Mouse (Mus musculus) fibroblast of lung, adult 2 months (primary cell): ENCODE measurements at regions not wholly inside any gene's neighbourhood (a gene's known extent, or its start where the extent isn't known, plus 50 kb on each side); places are given as distances from the start of the nearest gene placed in this dataset.

Experiments
- DNase-seq: peaks from one replicate; pipeline ENCODE4 v3.0.0-alpha.2; 2011; ENCODE audit warnings: low read depth

DNA sequence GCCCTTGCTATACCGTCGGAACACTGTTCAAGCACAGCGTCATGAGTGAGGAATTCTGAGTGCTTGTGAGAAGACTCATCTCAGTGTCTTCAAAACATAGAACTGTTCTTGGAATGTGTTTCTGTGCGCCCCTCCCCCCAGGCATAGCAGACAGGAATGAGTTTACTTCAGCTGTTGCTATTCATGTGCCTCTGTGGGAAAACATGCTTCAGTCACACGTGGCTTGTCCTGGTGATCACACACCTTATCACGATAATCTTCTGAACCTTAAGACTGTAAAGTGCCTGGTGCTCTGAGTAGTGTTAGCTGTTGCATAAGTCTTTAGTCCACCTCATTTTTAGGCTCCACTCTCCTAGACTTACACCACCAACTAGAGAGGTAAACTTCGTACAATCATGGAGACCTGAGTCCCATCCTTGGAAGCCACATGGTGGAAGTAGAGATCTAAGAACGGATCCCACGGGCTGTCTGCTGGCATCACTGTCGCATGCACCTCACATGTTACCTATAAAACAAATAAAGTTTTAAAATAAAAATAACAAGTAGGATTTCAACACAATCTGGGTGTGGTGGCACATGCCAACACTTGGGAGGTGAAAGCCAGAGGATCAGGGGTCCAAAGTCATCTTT lies 1143.8 kb downstream of the 4930447A16Rik start:
- no peak for DNase-seq

- no peak for DNase-seq
Measured at GRCm38 (mm10) chr15:38570144-38570543, 1144.8 kb downstream of the 4930447A16Rik start.

DNA sequence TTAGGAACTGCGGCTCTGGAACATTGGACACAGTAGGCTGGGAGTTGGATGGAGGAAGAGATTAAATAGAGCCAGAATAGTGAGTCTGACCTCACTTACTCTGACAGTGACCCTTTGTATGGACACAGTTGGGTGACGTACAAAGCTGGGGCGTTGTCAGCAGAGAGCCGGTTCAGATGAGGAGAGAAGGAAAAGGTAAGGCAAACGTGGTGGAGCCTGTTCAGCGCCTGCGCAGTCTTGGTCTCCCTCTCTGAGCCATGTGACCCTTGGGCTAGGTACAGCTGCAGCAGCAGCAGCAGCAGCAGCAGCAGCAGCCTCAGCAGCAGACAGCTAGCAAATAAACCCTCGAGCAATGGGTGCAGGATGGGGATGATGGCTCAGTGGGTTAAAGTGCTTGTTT lies 1145.4 kb downstream of the 4930447A16Rik start:
- DNase-seq = no peak

GRCm38 (mm10) chr15:38572652-38573051 lies 1147.3 kb downstream of the 4930447A16Rik start:
- DNase-seq = peak; percentile 27

- DNase-seq = no peak
Measured at GRCm38 (mm10) chr15:38574447-38574846, 1149.1 kb downstream of the 4930447A16Rik start.

- DNase-seq = no peak
Measured at GRCm38 (mm10) chr15:38575254-38575653, 1149.9 kb downstream of the 4930447A16Rik start.

GRCm38 (mm10) chr15:38577691-38578090 lies 1152.3 kb downstream of the 4930447A16Rik start:
- no peak for DNase-seq

GRCm38 (mm10) chr15:38579481-38579880 lies 1154.1 kb downstream of the 4930447A16Rik start:
- no peak for DNase-seq

- no peak for DNase-seq
Measured at GRCm38 (mm10) chr15:38583500-38583899, 1158.1 kb downstream of the 4930447A16Rik start.

DNA sequence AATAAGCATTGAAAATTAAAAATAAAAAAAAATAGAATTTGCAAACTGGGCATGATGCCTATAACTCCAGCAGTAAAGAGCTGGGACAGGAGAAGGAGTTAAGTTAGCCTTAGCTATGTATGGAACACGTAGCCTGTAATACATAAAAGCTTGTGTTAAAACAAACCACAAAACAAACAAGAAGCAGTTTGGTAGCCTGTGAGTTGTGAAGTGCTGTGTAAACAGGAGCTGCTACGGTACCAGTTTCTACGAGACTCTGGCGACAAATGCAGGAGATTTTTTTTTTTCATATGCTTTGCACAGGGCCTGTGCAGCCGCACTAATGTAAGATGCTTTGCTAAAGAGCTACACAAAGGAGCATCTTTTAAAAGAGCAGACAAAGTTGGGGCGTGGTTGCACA lies 1159.1 kb downstream of the 4930447A16Rik start:
- DNase-seq = no peak

- no peak for DNase-seq
Measured at GRCm38 (mm10) chr15:38585610-38586009, 1160.3 kb downstream of the 4930447A16Rik start.

DNA sequence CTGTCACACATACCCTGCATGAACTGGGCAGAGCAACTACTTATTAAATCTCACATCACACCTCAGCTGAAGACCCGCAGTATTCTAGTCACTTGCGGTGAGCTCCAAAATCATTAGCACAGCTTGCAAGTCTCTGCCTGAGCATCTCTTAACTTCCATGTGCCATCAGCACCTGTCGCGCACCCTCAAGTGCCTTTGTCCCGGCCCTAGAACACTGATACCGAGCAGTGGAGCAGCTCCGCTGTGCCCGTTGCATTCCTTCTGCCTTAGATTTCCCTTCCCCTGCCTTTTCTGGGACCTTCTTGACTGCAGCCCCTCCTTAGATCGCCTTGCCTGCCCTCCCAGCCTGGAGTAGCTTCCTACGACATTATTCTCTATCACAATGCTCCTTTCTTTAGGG lies 1161.2 kb downstream of the 4930447A16Rik start:
- no peak for DNase-seq

DNA sequence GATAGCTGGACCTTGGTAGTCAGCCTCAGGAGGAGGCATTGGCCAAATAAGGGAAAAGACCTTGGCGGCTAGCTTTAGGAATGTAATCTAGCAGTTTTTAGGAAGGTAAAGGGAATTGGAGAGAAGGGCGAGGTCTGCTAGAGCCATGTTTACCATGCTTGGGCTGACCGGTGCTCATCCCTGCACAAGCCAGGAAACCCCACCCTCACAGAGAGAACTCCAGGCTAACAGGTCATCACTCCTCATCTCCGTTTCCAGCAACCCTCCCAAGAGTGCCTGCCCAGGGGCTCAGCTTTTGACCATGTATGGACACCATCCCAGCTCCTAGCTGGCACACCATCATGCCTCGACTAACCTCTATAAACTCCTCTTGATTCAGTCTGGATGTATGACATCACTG lies 1162.9 kb downstream of the 4930447A16Rik start:
- DNase-seq = no peak

DNA sequence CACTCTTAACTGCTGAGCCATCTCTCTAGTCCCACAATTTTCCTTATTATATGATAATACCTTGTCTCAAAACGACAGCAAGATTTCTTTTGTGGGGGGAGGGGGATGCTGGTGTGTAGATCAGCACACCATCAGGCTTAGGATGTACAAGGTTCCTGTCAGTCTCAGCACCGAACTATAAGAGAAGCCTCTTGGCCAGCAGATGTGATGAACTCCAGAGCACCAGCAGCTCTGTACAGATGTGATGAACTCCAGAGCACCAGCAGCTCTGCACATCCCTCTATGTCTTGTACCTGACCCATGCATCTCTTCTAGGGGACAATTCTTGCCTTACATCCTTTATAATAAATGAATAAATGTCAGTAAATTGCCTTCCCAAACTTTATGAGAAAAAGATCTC lies 1163.7 kb downstream of the 4930447A16Rik start:
- no peak for DNase-seq

- DNase-seq = no peak
Measured at GRCm38 (mm10) chr15:38589675-38590074, 1164.3 kb downstream of the 4930447A16Rik start.

GRCm38 (mm10) chr15:38594095-38594494 lies 1168.7 kb downstream of the 4930447A16Rik start:
- DNase-seq = no peak

DNA sequence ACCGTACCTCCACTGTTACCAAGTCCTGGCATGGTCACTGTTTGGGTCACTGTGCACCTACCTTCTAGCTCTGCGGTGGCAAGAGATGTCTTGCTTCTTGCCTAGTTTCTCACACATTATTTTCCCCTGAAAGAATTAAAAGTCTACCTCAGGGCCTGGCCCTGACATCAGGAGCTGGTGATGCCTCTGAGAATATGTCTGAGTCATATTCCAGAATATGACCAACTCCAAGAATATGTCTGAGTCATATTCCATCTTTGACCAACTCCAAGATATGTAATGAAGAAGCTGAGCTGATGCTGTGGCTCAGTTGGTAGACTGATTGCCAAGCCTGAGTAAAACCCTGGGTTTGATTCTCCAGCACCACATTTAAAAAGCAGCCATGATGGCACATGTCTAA lies 1169.4 kb downstream of the 4930447A16Rik start:
- peak; percentile 36 for DNase-seq

DNA sequence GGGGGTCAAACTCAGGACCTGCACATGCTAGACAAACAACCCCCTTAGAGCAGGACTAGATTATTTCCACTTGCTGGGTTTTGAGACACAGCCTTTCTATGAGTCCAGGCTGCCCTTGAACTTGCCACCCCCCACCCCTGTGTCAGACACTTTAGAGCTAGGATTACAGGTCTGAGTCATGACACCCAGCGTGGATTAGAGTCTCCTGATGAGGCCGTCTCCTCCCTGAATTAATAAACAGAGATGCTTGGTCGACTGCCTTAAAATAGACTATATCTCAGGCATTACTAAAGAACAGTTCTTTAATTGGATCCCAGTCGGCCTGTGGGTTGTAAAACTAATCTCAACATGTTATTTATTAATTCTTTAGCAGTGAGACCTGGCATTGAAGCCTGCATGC lies 1170.5 kb downstream of the 4930447A16Rik start:
- no peak for DNase-seq

DNA sequence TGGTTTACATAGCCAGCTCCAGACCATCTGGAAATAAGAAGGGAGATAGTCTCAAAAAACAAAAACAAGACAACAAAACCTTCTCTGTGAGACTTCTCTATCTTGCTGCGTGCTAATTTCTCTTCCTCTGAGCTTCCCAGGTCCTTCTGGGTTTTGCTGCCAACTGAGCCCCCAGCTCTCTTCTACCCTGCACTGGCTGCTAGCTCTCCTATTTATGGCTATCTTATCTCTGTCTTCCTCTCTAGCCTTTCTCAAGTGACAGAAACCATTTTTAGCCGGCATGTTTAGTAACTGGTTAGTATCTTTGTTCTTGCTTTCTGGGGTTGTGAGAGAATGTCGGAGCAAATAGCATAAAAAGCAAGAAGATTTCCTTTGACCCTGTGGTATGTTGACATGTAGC lies 1172.1 kb downstream of the 4930447A16Rik start:
- no peak for DNase-seq

DNA sequence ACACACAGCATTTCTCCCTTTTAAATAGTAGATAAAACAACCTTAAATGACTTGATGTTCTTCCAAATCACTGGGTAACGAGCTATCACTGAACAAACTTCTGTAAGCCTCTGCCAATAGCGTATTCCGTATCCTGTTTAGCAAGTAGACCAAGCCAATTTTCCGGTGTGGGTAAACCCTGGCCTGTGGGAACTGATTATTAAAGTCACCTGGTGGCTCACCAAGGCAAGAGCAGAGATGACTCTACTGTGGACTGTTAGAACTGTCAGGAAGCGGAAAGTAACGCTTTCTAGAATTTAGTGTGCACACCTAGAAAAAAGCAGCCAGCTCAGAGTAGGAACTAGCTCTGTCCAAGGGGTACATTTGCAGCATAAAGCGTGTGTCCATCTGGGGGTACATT lies 1176.1 kb downstream of the 4930447A16Rik start:
- no peak for DNase-seq

GRCm38 (mm10) chr15:38602187-38602870 lies 1177.0 kb downstream of the 4930447A16Rik start:
- peak; percentile 97 for DNase-seq

- no peak for DNase-seq
Measured at GRCm38 (mm10) chr15:38603918-38604317, 1178.6 kb downstream of the 4930447A16Rik start.

DNA sequence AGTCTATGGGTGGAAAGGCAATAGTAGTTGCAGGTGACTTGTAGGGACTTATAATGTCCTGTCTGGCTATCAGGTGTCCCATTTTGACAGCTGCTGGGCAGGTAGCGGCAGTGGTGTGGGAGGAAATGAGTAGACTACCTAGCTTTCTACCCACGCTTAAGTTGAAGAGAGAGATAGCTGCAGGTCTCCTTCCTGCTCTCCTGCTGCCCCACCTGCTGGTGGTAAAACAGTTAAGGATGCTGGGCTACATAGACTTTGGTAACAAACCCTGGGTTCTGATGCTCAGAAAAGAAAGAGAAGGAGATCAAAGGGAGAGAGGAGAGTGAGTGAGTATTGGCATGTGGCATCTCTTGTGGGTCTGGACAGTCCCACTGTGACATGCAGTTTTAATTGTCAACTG lies 1182.0 kb downstream of the 4930447A16Rik start:
- no peak for DNase-seq
